Mouse (Mus musculus) heart, embryonic 13.5 days (tissue): ENCODE results near the gene Slitrk2. TPM values are rescaled to one million over a fixed set of nuclear protein-coding genes. Genes with fewer than 3 reads are reported as not detected.

Experiments used
- ATAC-seq: fragments of 200-750 bp; cut with Nextera tagmentation; 2 replicates; pipeline ENCODE4 v1.8.0; 2017; ENCODE audit warnings: moderate TSS enrichment; ENCODE audit not compliant: insufficient number of reproducible peaks, low FRiP score, low TSS enrichment; ENCODE audit errors: extremely low read depth
- H3K27ac ChIP-seq: fragments of 300-500 bp; sonication (generic); replicated peaks from 2 replicates; pipeline ENCODE4 v1.5.1; 2015; ENCODE audit warnings: moderate library complexity, mild to moderate bottlenecking, inconsistent platforms
- H3K27me3 ChIP-seq: fragments of 300-500 bp; sonication (generic); replicated peaks from 2 replicates; pipeline ENCODE4 v1.6.1; 2015; ENCODE audit warnings: mild to moderate bottlenecking, inconsistent platforms
- H3K36me3 ChIP-seq: fragments of 300-500 bp; sonication (generic); 2 replicates; pipeline ENCODE4 v1.6.1; 2015; ENCODE audit warnings: mild to moderate bottlenecking, inconsistent platforms
- H3K4me1 ChIP-seq: fragments of 300-500 bp; sonication (generic); 2 replicates; pipeline ENCODE4 v1.6.1; 2015; ENCODE audit warnings: inconsistent platforms
- H3K4me2 ChIP-seq: fragments of 300-500 bp; sonication (generic); 2 replicates; pipeline ENCODE4 v1.6.1; 2015; ENCODE audit warnings: inconsistent platforms, mild to moderate bottlenecking, moderate library complexity
- H3K4me3 ChIP-seq: fragments of 300-500 bp; sonication (generic); 2 replicates; pipeline ENCODE4 v1.5.1; 2015; ENCODE audit warnings: moderate library complexity, mild to moderate bottlenecking, inconsistent platforms
- H3K9ac ChIP-seq: fragments of 300-500 bp; sonication (generic); 2 replicates; pipeline ENCODE4 v1.6.1; 2015; ENCODE audit warnings: inconsistent platforms, mild to moderate bottlenecking, moderate library complexity
- H3K9me3 ChIP-seq: fragments of 300-500 bp; sonication (generic); 2 replicates; pipeline ENCODE4 v1.6.1; 2016; ENCODE audit warnings: inconsistent platforms
- WGBS: fragments of 180-500 bp; shearing (Covaris S2); methylation state at CpG from one replicate; pipeline ENCODE4 v1.1.7; 2015; ENCODE audit warnings: mixed read lengths; 5-methylcytosine and 5-hydroxymethylcytosine counted together
- polyA plus RNA-seq: library from polyadenylated mRNA; unstranded; fragments of >200 nt; fragmentation: Nextera tagmentation; extraction: Ambion mirVana; gene quantifications from 2 replicates; pipeline ENCODE4 v1.2.1, GENCODE M21; 2015

Gene Slitrk2
- 0.33 and 0.39 TPM in 2 replicates for polyA plus RNA-seq

DNA sequence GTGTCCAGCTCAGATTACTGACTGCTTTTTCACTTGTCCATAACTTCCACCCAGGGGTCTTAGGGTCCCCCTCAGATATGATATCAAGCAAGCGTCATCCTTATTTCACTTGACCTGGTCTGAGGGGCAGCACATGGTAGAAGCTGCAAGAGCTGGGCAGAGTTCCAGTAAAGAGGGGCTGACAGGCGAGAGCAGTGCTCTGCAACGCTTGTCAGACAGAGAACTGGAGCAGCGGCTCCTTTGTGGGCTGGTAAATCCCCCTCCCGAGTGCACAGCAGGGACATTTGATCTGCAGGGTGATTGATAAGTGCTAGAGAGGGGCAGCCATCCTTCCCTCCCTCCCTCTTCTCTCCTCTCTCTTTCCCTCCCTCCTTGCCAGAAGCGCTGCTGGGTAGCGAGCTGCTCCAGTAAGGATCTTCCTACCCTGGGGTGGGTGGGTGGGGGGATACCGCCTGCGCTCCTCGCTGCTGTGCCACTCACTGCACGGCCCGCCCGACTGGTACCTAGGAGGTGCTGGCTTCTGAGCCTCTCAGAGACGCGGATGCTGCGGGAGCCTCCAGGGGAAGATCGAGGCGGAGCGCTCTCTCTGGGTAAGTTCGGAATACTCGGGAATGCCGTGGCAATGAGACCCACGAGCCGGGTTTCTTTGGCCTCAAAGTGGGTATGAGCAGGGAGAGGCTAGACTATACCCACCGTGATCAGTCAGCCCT, at the start of gene Slitrk2:
Gene Slitrk2 (plus strand): TSS at position 408 of the 710 bp plus-strand sequence.
- Histone ChIP-seq H3K9ac (peak within 1 kb of the TSS; percentile 33; the same call in 1 of the 2 replicates), H3K27me3 (peaks cover 16% of the 10 kb centered on the region), H3K4me2 (peak within 1 kb of the TSS; percentile 71), H3K9me3 (no peaks in the 10 kb centered on the region), H3K4me3 (peak within 1 kb of the TSS; percentile 46), H3K4me1 (no peaks in the 10 kb centered on the region), H3K27ac (no peak within 1 kb of the TSS), H3K36me3 (no peaks in the 10 kb centered on the region)
- 4% methylated on average over 23 of the region's 25 CpGs for WGBS
- ATAC-seq, result no peak

DNA sequence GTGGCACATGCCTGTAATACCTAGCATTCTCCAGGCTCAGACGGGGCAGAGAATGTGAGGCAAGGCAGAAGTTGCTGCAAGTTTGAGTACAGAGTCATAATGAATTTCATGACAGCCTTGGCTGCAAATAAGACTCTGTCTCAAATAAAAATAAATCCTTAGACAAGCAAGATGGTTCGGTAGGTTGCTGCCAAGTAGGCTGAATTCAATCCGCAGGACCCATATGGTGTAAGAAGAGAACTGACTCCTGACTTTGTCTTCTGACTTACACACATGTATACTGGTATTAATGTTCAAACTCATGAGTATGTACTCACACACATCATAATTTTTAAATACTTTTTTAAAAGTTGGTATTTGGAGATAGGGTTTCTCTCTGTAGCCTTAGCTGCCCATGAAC, 43.6 kb upstream of the Slitrk2 start:
- Histone ChIP-seq H3K9me3 (no peaks in the 10 kb centered on the region), H3K4me3 (no peak overlapping the region), H3K27ac (no peak overlapping the region), H3K36me3 (no peaks in the 10 kb centered on the region), H3K9ac (no peak overlapping the region), H3K27me3 (no peaks in the 10 kb centered on the region), H3K4me2 (no peak overlapping the region), H3K4me1 (no peaks in the 10 kb centered on the region)
- 67% methylated on average over 3 of the region's 3 CpGs for WGBS
- no peak for ATAC-seq

DNA sequence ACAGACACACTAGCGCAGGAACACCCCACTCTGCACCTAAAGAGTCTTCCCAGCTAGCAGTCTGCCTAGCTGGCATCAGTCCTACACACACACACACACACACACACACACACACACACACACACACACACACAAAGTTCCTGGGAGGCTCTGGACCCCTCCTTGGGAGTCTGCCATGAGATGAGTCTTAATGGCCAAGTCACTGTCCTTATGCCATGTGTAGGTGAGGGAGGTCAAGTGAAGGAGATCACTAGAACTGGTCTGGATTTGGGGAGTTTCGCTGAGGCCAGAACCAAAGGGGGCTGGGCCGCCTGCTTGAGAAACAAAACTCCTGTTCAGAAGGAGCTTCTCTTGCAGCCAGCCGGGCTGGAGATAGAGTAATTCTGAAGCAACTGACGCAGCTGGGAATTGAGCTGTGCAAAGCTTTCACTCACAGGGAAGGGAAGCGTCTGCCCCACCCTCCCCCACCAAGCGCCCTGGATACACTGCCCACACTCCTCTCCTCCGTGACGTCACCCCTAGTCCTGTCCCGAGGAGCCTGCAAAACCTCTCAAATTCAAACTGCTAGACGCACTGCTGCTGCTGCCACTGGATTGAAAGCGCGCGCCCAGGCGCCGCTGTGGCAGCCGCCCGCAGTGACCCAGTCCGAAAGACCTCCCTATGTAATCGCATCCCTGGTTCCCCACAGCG, 3.5 kb downstream of the Slitrk2 start:
- peaks cover 22% of the 10 kb centered on the region for H3K27me3 ChIP-seq
- H3K36me3 ChIP-seq, result no peaks in the 10 kb centered on the region
- no peak for ATAC-seq
- H3K9me3 ChIP-seq, result no peaks in the 10 kb centered on the region
- H3K27ac ChIP-seq, result no peak overlapping the region
- no peaks in the 10 kb centered on the region for H3K4me1 ChIP-seq
- WGBS, result 8% methylated on average over 21 of the region's 21 CpGs
- H3K9ac ChIP-seq, result peak overlapping the region; percentile 62
- H3K4me2 ChIP-seq, result peak overlapping the region; percentile 71
- H3K4me3 ChIP-seq, result peak overlapping the region; percentile 53

DNA sequence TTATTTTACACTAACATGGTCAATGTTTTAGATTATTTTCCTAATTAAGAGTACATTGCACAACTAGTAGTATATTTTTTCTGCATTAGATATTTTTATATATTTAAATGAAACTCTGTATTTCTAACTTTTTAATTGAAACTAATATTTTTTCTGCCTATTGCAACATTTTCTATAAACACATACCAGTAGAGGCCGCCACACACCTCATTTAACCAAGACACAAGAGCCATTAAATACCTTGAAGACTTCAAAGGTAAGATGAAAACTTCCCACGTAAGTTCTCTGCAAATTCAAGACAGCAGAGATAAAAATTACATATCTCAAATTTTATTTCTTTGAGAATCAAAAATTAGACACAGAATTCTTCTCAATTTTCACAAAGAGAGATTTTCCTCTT, 8.2 kb downstream of the Slitrk2 start:
- Histone ChIP-seq H3K4me1 (no peaks in the 10 kb centered on the region), H3K9ac (no peak overlapping the region), H3K4me3 (no peak overlapping the region), H3K36me3 (no peaks in the 10 kb centered on the region), H3K9me3 (no peaks in the 10 kb centered on the region), H3K27ac (no peak overlapping the region), H3K27me3 (peaks cover 10% of the 10 kb centered on the region; the same call in 1 of the 2 replicates), H3K4me2 (no peak overlapping the region)
- WGBS, result 26% methylated on average over 2 of the region's 2 CpGs
- ATAC-seq, result no peak

DNA sequence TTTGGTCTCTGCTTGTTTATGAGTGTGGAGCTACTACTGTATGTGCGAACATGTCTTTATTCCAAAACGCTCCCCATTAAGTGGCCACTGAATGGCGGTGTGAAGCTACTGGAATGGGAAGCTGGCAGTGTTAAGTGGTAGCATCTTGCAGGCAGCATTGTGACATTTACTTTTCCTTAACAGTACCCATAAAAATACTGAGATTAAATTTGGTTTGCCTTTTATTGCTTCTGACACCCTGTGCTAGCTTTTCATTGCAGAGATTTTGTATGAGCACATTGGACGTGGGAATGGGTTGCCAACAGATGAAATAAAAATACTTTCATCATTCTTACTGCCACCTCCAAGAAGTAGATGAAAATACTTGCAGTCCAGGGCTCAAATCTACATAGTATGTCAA, 27.8 kb downstream of the Slitrk2 start:
- no peak for ATAC-seq
- Histone ChIP-seq H3K27ac (no peak overlapping the region), H3K4me2 (no peak overlapping the region), H3K27me3 (no peaks in the 10 kb centered on the region), H3K36me3 (no peaks in the 10 kb centered on the region), H3K4me3 (no peak overlapping the region), H3K4me1 (no peaks in the 10 kb centered on the region), H3K9ac (no peak overlapping the region), H3K9me3 (no peaks in the 10 kb centered on the region)
- 81% methylated on average over 4 of the region's 4 CpGs for WGBS

DNA sequence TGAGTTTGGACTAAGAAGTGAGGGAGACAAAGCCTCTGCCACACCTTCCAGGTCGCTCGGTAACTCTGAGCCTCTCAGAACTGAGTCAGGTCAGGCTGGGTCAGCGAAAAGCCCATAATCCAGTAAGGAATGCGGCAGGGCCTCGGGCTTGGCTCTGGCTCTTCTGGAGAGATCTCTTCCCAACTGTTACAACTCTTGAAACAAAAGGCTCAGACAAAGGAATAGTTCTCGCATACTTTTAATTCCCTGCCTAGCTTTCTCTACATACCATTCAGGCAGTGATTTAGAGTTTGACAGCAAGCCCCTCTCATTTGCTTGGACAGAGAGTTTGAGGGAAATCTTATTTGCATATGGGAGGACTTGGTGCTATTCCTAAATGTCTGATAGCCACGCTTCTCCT, 29.5 kb downstream of the Slitrk2 start:
- no peak for ATAC-seq
- Histone ChIP-seq H3K27me3 (no peaks in the 10 kb centered on the region), H3K9ac (no peak overlapping the region), H3K4me3 (no peak overlapping the region), H3K4me2 (no peak overlapping the region), H3K36me3 (no peaks in the 10 kb centered on the region), H3K4me1 (no peaks in the 10 kb centered on the region), H3K27ac (no peak overlapping the region), H3K9me3 (no peaks in the 10 kb centered on the region)
- WGBS, result 27% methylated on average over 7 of the region's 7 CpGs
